Mouse (Mus musculus) c-Kit-negative CD71-positive TER-119-positive erythroid progenitor cells, embryonic 14.5 days (primary cell): ENCODE results near the gene Ildr1.

ENCODE experiments used
- DNase-seq: peaks from one replicate; pipeline ENCODE4 v3.0.0-alpha.2; 2013; ENCODE audit warnings: low read depth, low spot score

The Ildr1 gene

DNA sequence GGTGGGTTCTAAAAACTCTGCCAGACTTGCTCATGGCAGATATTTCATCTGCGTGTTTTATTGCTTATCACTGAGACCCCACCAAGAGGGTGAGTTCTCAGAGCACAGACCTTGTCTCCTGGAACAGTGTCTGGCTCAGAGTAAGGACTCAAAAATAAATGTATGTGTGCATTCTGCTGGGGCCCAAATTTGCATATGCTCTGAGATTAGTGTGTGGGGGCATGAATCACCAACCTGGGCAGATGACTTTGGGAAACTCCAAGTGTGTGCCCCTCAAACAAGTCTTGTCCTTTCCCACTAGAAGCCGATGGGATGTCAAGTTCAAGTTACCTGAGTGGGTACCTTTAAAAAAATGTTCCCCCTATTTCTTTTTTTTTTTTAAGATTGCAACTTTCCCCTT lies 6.7 kb downstream of the Ildr1 start:
- no peak for DNase-seq

DNA sequence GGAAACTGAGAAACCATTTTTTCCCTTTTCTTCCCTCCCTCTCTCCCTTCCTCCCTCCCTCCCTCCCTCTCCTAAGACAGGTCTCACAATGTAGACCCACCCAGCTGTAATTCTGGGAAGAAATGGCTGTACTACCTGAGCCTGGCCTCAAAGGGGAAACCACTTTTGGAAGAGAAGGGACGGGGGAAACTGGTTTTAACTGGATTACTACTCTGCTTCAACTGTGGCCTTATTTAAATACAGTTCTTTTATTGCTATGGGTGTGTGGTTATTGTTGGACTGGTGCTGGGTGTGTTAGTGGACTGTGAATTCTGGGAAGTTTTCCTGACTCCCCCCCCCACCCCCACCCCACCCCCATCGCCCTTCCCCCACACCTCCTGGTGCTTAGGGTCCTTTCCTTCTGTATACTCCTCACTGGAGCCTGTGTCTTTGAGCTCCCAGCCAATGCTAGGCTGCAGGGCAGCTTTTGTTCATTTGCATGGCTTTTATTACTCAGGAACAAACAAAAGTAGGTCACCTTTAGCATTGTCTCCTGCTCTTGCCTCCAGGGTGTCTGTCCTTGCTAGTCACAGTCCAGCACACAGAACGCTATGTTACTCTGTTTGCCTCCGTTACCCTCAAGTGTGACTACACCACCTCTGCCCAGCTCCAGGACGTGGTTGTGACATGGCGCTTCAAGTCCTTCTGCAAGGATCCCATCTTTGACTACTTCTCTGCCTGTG lies 14.1 kb downstream of the Ildr1 start:
- no peak for DNase-seq

DNA sequence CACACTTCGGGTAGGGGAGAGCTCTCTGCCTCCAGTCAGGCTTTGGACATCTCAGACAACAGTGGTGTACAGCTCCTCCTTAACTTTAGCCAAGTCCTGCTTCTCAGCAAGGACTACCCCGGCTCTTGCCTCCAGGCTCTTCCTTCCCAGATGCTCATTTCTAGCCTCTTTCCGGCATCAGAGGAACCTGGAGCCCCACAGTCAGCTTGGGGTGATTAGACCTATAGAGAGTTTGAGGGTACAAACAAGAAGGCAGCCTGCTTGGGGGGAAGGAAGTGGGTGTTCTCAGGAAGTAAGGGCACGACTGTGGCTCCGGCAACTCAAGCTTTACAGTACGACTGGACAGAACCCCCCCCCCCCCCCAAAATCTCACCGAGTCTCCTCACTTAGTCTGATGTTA lies 15.0 kb downstream of the Ildr1 start:
- no peak for DNase-seq

GRCm38 (mm10) chr16:36709405-36709804 lies 15.6 kb downstream of the Ildr1 start:
- DNase-seq: no peak

DNA sequence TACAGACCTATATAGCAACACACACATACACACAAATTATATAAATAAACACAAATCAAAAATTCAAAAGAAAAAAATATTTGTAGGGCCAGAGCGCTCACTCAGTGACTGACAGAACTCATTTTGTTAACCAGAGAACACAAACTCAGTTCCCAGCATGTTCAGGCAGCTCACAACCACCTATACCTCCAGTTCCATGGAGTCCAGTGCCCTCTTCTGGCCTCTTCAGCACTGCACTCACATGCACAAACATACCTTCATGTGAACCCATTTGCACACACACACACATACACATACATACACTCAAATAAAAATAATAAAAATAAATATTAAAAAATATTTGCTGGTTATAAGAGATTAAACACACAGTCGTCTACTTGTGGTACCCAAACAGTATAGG lies 17.0 kb downstream of the Ildr1 start:
- DNase-seq: no peak

DNA sequence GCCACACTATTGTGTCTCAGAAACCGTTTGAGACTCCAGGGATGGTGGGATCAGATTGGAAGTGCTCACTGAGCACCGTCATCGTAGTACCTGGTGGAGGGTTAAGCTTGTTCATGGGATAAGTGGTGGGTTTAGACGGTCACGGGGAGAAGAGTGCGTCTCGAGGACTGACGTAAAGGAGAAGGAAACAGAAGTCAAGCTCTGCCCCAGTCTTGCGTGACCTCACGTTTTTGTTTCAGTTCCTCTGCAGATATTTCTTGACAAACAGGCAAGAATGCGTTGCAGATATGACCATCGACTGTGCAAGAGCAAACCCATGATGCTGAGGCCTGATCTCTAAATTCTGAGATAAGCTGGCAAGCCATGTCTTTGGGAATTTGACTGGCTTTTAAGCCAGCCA lies 18.0 kb downstream of the Ildr1 start:
- DNase-seq: no peak

DNA sequence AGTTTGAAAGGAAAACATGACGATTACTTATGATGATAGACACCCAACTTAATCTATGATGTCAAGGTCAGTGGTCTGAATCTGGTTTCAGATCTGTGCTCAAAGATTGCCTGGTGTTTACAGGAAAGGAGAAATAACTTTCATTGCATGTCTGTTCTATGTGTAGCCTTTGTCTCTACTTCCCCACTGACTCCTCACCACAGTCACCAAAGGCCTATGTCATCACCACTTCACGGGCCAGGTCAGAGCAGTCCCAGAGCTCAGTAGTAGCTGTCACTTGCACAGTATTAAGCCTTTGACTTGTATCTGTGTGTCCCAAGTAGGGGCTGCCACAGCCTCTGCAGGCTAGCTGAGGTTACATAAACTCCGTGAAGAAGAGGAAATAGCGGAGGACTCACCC lies 23.7 kb downstream of the Ildr1 start:
- DNase-seq: no peak

DNA sequence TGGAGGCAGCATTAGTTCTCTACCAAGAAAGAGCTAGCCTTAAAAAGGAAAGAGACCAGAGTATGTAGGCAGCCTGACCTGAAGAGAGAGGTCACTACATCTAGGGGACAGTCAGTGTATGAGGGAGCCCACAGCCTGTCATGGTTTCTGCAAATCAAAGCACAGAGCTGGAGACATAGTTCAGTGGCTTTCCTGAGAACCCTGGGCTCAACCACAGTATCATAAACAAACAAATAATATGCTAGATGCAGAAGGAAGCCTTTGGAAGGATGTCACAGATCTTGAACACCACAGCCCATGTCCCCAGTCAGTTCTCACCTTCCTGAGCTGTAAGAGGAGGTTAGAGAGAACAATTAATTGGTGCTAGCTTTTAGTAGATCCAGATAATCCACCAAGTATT lies 24.9 kb downstream of the Ildr1 start:
- DNase-seq: no peak

DNA sequence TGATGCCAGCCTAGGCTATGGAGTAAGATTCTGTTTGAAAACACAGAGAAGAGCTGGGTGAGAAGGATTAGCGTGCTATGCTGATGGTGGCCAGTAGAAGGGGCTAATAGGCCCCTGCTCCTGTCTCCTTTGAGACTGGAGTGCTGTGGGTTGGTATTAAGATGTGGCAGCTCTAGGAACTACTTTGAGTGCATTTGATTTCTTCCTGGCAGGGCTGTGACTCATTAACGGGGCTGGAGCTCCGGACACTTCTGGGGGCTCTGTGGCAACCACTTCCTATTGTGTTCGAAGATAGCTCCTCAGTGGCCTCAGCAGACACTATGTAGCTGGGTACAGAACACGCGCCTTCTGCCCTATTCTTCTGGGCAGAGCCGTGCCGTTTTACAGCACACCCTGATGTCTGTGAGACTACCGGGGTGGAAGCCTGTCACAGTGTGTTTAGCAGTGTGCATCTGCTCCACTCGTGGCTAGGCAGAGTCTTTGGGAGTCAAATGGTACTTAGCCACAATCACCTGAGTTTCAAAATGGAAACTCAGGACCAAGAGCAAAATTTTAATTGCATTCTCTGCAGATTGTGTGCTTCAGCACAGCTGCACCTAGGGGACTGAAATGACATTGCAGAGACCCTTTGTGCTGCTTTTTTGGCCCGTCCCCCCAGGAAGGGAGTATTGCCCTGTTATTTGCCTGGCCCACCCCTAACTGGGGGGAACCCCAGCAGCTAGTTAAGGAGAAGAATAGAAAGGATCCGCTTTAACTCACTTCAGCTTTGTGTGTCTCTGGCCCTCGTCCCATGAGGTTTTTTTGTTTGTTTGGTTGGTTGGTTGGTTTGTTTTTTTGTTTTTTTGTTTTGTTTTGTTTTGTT lies 26.6 kb downstream of the Ildr1 start:
- DNase-seq: no peak

GRCm38 (mm10) chr16:36722739-36723138 lies 29.0 kb downstream of the Ildr1 start:
- no peak for DNase-seq

DNA sequence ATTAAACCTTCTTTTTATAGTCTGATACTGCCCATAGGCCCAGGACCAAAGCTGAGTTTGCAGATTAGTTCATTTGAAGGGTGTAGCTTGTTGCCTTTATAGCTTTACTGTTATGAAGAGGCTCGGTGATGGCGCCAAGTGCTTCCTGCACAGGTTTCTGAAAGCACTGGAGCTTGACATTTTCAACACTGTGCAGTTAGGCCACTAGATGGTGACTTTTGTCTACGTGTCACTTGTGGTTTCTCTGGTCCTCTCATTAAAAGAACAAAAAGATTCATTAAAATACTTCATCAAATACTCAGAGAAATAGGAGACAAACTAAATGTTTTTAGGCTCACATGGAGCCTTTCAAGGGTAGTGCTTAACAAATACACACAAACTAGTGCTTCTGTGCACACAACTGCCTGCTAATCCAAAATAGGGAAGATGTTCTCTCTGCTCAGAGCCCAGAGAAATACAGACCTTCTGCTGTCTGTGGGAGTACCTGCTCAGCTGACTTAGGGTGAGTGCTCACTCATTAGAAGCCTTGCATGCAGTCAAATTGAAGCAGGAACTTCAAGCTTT lies 30.2 kb downstream of the Ildr1 start:
- DNase-seq: no peak

GRCm38 (mm10) chr16:36728959-36729358 lies 35.2 kb downstream of the Ildr1 start:
- DNase-seq: no peak

GRCm38 (mm10) chr16:36732572-36732971 lies 38.8 kb downstream of the Ildr1 start:
- DNase-seq: no peak

- no peak for DNase-seq
Measured at GRCm38 (mm10) chr16:36733827-36734226, 40.0 kb downstream of the Ildr1 start.

DNA sequence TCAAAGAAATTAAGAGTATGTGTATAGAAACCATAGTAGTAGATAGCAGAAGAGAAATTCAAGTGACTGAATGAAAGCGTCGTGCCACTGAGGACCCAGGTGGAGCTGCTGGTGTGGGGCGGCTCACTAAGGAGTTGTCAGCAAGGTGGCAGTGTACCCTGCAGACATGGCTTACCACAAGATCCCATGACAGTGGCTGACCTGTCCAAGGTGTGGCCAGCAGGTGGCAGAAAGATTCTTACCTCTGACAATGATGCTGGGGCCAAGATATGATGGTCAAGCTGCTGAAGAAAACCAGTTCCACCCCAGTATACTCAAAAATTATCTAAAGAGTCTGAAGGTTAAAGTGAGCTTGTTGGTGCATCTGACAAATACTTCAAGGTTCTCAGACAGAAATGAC lies 41.6 kb downstream of the Ildr1 start:
- no peak for DNase-seq

DNA sequence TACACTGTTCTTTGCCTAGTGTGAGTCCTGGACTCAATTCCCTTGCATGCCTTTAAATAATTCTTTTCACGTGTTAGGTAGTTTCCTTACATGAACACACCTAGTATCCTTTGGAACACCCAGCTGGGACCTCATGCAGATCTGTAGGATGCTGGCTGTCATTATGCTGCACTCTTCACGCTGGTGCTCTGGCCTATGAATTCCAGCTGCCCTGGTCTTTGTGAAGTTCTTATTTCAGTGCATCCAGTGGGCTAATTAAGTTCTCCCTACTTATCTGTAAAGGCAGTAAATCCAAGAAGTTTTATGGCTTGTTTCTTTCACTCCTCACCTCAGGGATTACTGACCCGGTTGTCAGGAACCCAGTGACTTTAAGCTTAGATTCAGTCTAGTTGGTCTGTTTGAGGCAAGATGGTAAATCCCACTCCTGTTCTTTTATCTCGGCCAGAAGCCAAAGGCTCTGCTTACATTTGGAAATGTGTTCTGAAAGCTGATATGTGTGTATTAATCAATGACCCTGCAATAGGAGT lies 45.7 kb downstream of the Ildr1 start:
- DNase-seq: no peak

DNA sequence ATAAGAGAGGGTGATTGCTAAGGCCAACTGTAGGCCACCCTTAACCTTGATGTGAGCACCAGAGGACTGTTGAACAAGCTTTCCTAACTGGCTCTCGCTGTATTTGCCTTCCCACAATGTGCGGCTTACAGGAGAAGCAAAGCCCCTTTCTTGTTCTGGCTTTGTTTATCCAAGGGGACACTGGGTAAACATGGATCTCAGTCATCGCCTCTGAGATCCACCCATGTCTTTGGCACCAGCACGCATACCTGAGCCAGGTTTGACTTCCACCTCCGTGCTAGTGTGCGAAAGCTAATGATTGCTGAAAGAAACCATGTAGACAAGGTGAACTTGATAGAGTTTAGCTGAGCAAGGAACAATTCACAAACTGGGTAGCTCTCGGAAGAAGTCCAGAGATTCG lies 49.8 kb downstream of the Ildr1 start:
- DNase-seq: no peak

DNA sequence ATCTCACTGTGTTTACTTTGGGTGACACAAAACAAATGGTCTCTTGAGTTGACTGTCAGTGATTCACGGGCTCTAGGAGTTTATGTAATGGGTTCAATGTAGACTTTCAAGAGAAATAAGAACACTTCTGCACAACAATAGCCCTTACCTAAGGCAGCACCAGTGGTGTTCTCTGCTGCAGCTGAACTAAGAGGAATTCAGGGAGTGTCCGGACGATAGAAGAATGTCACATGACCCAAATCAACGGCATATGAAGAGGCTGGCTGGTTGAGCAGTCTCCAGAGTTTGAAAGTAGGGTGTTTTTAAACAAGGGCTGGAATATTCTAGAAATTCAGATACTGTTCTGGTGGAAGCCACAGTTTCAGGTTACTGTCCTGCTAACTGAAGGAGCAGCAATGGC lies 53.3 kb downstream of the Ildr1 start:
- no peak for DNase-seq

- DNase-seq: no peak
Measured at GRCm38 (mm10) chr16:36747767-36748166, 54.0 kb downstream of the Ildr1 start.

GRCm38 (mm10) chr16:36751979-36752378 lies 58.2 kb downstream of the Ildr1 start:
- DNase-seq: no peak

DNA sequence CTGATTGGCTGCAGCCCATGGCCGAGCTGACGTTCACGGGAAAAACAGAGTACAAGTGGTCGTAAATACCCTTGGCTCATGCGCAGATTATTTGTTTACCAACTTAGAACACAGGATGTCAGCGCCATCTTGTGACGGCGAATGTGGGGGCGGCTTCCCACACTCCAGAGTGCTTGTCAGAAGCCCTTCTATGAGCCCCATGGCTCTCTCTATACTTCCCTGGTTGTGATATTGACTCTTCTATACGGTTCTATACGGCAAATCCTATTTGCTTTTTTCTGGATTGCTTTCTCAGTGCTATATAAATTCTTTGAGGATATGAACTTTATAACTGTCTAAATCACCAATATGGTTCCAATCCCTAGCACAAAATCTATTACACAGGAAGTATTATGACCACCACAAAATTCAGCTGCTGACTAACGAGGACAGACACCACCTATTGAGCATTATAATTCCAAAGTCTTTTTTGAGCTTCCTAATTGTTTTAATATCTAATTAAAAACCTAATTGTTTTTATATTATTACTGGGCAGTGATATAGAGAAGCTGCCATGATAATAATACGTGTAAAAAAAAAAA lies 76.5 kb downstream of the Ildr1 start:
- no peak for DNase-seq

- no peak for DNase-seq
Measured at GRCm38 (mm10) chr16:36770830-36771229, 77.1 kb downstream of the Ildr1 start.
